Mouse (Mus musculus): Measurements from ENCODE around the gene Ptch1.

- TF ChIP-seq EP300 (IDR thresholded peaks at IDR 0.05; ENCODE audit: low read depth) = no peak
- TF ChIP-seq CTCF (IDR thresholded peaks at IDR 0.05; ENCODE audit: low read depth) = no peak
These were observed 31.9 kb downstream of the Ptch1 start for GRCm38 (mm10) chr13:63541510-63541909.

All from liver, postnatal 0 days (tissue).